Mouse (Mus musculus) erythroblast, embryonic 14.5 days (primary cell): ENCODE results near the gene Lsm10. TPM values are rescaled to one million over a fixed set of nuclear protein-coding genes. Genes with fewer than 3 reads are reported as not detected.

Experiments used
- H3K27me3 ChIP-seq: 2 replicates; pipeline ENCODE4 v1.6.1; 2012; ENCODE audit warnings: inconsistent platforms; ENCODE audit not compliant: control insufficient read depth
- H3K36me3 ChIP-seq: 2 replicates; pipeline ENCODE4 v1.6.1; 2012; ENCODE audit warnings: mild to moderate bottlenecking, inconsistent platforms; ENCODE audit not compliant: control insufficient read depth
- H3K4me1 ChIP-seq: 2 replicates; pipeline ENCODE4 v1.6.1; 2012; ENCODE audit warnings: inconsistent platforms; ENCODE audit not compliant: control insufficient read depth
- H3K4me3 ChIP-seq: replicated peaks from 2 replicates; pipeline ENCODE3; 2012; ENCODE audit warnings: moderate library complexity, mild to moderate bottlenecking, inconsistent platforms
- H3K9me3 ChIP-seq: 2 replicates; pipeline ENCODE4 v1.6.1; 2012; ENCODE audit warnings: low read length, inconsistent platforms, mixed read lengths; ENCODE audit not compliant: control insufficient read depth
- GATA1 ChIP-seq: IDR thresholded peaks from 2 replicates; pipeline ENCODE4 v1.6.1; 2012; ENCODE audit warnings: low read length, inconsistent platforms, mixed read lengths
- TAL1 ChIP-seq: IDR thresholded peaks from 3 replicates; pipeline ENCODE4 v1.6.1; 2012; ENCODE audit warnings: low read length, inconsistent platforms, mixed read lengths
- polyA plus RNA-seq: library from polyadenylated mRNA; stranded (reverse); fragments of >175 nt; gene quantifications from 2 replicates; pipeline ENCODE4 v1.2.3, GENCODE M21; 2012

Lsm10 gene
- polyA plus RNA-seq, 1 experiment, result 0.84 TPM

- TF ChIP-seq GATA1 (no peak), TAL1 (no peak)
- H3K9me3 ChIP-seq, result no peaks in the 10 kb centered on the region
- no peak overlapping the region for H3K4me3 ChIP-seq
- H3K4me1 ChIP-seq, result no peaks in the 10 kb centered on the region
- no peaks in the 10 kb centered on the region for H3K27me3 ChIP-seq
- H3K36me3 ChIP-seq, result no peaks in the 10 kb centered on the region
Measured at GRCm38 (mm10) chr4:126067401-126068077, 28.9 kb upstream of the Lsm10 start.

GRCm38 (mm10) chr4:126068842-126069241, 27.6 kb upstream of the Lsm10 start:
- no peaks in the 10 kb centered on the region for H3K4me1 ChIP-seq
- no peak overlapping the region for H3K4me3 ChIP-seq
- no peaks in the 10 kb centered on the region for H3K27me3 ChIP-seq
- no peak for TF ChIP-seq GATA1
- no peak for TF ChIP-seq TAL1
- no peaks in the 10 kb centered on the region for H3K9me3 ChIP-seq
- H3K36me3 ChIP-seq, result no peaks in the 10 kb centered on the region

GRCm38 (mm10) chr4:126077833-126078232, 18.6 kb upstream of the Lsm10 start:
- Histone ChIP-seq H3K36me3 (no peaks in the 10 kb centered on the region), H3K4me3 (no peak overlapping the region), H3K4me1 (peaks cover under 1% of the 10 kb centered on the region; the same call in 1 of the 2 replicates), H3K9me3 (peaks cover 3% of the 10 kb centered on the region), H3K27me3 (no peaks in the 10 kb centered on the region)
- TF ChIP-seq TAL1, result no peak
- TF ChIP-seq GATA1, result no peak

GRCm38 (mm10) chr4:126079266-126079665, 17.2 kb upstream of the Lsm10 start:
- TF ChIP-seq GATA1, result no peak
- no peak for TF ChIP-seq TAL1
- Histone ChIP-seq H3K4me3 (no peak overlapping the region), H3K27me3 (no peaks in the 10 kb centered on the region), H3K9me3 (peaks cover 3% of the 10 kb centered on the region), H3K36me3 (no peaks in the 10 kb centered on the region), H3K4me1 (peaks cover 12% of the 10 kb centered on the region)

GRCm38 (mm10) chr4:126081601-126082000, 14.8 kb upstream of the Lsm10 start:
- no peak for TF ChIP-seq GATA1
- no peak for TF ChIP-seq TAL1
- Histone ChIP-seq H3K4me1 (peaks cover 16% of the 10 kb centered on the region), H3K4me3 (no peak overlapping the region), H3K9me3 (peaks cover 3% of the 10 kb centered on the region), H3K36me3 (no peaks in the 10 kb centered on the region), H3K27me3 (no peaks in the 10 kb centered on the region)

- Histone ChIP-seq H3K9me3 (peaks cover 3% of the 10 kb centered on the region), H3K27me3 (no peaks in the 10 kb centered on the region), H3K4me3 (no peak overlapping the region), H3K4me1 (peaks cover 21% of the 10 kb centered on the region), H3K36me3 (no peaks in the 10 kb centered on the region)
- TF ChIP-seq TAL1 (no peak), GATA1 (no peak)
Measured at GRCm38 (mm10) chr4:126083021-126083420, 13.4 kb upstream of the Lsm10 start.

- H3K27me3 ChIP-seq, result no peaks in the 10 kb centered on the region
- H3K9me3 ChIP-seq, result peaks cover 3% of the 10 kb centered on the region
- H3K4me1 ChIP-seq, result peaks cover 23% of the 10 kb centered on the region
- no peaks in the 10 kb centered on the region for H3K36me3 ChIP-seq
- H3K4me3 ChIP-seq, result no peak overlapping the region
- TF ChIP-seq GATA1 (no peak), TAL1 (no peak)
Measured at GRCm38 (mm10) chr4:126084382-126084781, 12.0 kb upstream of the Lsm10 start.

GRCm38 (mm10) chr4:126085996-126086576, 10.3 kb upstream of the Lsm10 start:
- Histone ChIP-seq H3K27me3 (no peaks in the 10 kb centered on the region), H3K9me3 (peaks cover 3% of the 10 kb centered on the region)
- TF ChIP-seq TAL1 (no peak), GATA1 (no peak)

GRCm38 (mm10) chr4:126090101-126090847, 6.1 kb upstream of the Lsm10 start:
- H3K9me3 ChIP-seq, result no peaks in the 10 kb centered on the region
- H3K36me3 ChIP-seq, result no peaks in the 10 kb centered on the region
- no peak overlapping the region for H3K4me3 ChIP-seq
- no peak for TF ChIP-seq GATA1
- TF ChIP-seq TAL1, result no peak
- peaks cover 13% of the 10 kb centered on the region for H3K4me1 ChIP-seq
- no peaks in the 10 kb centered on the region for H3K27me3 ChIP-seq

More at GRCm38 (mm10) chr4:126085996-126086576, 10.3 kb upstream of the Lsm10 start:
- Histone ChIP-seq H3K4me3 (no peak overlapping the region), H3K36me3 (no peaks in the 10 kb centered on the region), H3K4me1 (peaks cover 25% of the 10 kb centered on the region)
